Mouse (Mus musculus): Measurements from ENCODE around the gene Gm11627.
"Not testable (repeated sequence)": the region's sequence is repeated elsewhere in the genome, so short reads cannot be mapped to it uniquely, and the experiment has no call there.

The Gm11627 gene

GRCm38 (mm10) chr11:102565741-102566140 lies 13.5 kb downstream of the Gm11627 start:
- DNase-seq (ENCODE audit: extremely low read depth, insufficient read length, low spot score): no peak

DNA sequence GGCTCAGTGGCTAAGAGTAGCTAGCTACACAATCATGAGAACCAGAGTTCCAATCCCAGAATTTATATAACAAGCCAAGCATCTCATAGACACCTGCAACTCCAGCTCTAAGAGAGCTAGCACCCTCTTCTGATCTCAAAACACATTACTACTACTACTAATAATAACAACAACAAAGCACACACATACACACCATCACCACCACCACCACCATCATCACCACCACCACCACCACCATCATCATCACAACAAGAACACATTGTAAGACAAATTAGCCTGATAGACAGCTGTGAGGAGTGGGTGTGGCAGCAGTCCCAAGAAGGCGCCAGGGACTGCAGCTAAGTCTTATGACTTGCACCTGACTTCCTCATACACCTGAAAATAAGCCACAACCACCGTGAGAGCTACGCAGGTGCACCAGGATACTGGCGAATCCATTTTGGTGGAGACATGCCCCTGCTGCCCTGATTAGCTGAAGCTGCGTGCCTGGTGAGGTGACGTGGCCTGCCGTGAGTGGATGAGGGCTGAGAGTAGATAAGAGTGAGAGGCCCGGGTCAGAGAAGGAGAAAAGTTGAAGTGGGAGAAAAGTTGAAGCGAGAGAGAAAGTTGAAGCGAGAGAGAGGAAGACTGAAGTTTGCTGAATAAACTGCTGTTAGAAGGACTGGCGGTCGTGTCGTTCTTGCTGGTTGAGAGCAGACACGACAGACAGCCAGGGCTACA lies 14.1 kb downstream of the Gm11627 start:
- DNase-seq (ENCODE audit: extremely low read depth, insufficient read length, low spot score): not testable (repeated sequence)

DNA sequence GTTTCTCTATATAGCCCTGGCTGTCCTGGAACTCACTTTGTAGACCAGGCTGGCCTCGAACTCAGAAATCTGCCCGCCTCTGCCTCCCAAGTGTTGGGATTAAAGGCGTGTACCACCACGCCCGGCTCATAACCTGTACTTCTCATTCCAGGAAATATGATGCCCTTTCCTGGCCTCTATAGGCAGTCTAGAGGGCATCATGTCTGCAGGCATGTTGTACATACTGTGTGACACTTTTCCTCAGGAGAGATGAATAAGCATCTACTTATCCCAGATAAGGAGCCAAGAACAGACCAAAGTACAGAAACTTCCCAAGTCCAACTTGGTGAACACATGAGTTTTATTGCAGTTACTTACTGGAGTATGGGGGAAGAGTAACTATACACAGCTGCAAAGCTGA lies 20.6 kb downstream of the Gm11627 start:
- no peak for DNase-seq (ENCODE audit: extremely low read depth, insufficient read length, low spot score)

- no peak for DNase-seq (ENCODE audit: extremely low read depth, insufficient read length, low spot score)
Measured at GRCm38 (mm10) chr11:102557386-102557785, 21.9 kb downstream of the Gm11627 start.

DNA sequence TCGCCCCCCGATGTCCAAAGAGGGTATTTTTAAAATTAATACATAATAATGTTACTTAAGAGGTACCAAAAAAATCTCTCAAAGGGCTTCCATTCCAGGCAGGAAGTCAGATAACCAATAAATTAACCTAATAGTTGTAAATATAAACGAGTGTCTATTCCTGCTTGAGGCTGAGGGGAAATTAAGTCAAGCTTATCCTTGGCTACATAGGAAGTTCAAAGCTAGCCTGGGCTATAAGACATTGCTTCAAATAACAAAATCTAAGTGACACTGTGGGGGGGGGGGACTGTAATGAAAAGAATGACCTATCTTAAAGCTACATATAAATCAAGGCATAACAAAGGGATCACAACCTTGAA lies 22.6 kb downstream of the Gm11627 start:
- no peak for DNase-seq (ENCODE audit: extremely low read depth, insufficient read length, low spot score)

DNA sequence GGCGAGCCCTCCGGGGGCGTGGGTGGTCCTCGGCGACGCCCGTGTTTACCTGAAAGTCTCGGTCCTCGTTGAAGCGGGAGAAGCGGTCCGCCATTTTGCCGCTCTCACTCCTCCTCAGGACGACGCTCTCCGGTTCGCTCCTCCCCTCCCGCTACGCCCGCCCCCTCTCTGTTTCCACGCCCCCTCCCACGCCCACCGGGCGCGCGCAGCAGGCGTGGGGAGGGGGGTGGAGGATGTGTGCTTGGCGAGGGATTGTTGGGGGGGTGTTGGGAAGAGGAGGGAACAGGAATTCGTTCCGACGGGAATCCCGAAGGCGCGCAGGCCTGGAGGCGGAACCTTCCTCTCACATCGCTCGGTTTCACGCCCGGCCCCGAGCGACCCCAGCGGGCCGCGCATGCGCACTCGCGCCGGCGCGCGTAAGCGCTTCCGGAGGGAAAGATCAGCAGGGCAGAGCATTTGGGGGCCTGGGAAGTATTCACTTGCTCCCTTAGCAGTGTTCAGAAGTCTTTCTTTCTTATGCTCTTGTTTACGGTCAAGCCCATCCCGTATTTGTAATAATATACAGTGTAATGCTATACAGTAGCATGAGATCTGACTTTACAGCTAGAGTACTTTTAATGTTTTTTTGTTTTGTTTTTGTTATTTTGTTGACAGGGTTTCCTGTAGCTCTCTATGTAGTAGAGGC lies 23.1 kb downstream of the Gm11627 start, which contains the start of gene Gpatch8:
Gene Gpatch8 (minus strand): TSS at position 362 of the 685 bp plus-strand sequence.
- DNase-seq (ENCODE audit: extremely low read depth, insufficient read length, low spot score): peak; percentile 99

DNA sequence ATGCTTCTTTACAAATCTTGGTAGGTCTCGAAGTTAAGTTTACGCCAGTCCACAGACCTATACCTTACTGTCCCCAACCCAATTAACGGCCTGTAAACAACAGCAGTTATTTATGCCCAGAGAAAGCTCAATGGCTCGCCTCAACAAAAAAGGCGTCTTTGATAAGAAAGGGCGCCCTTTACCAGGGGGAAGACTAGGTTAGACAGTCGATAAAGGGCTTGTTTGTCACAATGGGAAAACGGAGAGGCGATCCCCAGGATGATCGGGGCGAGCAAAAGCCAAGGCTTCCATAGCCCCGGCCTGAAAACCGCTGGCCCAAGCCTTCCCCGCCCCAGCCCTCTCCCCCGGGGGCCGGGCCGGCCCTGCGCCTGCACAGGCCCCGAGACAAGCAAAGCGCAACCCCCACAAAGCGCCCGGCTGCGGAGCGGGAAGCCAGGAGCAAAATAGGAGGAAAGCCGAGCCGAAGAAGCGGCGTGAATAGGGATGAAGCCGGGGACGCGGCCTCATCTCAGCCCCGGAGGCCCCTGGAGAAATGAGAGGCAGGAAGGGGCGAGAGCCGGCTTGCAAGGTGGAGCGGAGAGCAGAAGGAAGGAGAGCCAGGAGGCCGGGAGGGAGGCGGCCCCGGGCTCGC lies 23.7 kb downstream of the Gm11627 start:
- no peak for DNase-seq (ENCODE audit: extremely low read depth, insufficient read length, low spot score)

- DNase-seq (ENCODE audit: extremely low read depth, insufficient read length, low spot score): no peak
Measured at GRCm38 (mm10) chr11:102552051-102552450, 27.2 kb downstream of the Gm11627 start.

DNA sequence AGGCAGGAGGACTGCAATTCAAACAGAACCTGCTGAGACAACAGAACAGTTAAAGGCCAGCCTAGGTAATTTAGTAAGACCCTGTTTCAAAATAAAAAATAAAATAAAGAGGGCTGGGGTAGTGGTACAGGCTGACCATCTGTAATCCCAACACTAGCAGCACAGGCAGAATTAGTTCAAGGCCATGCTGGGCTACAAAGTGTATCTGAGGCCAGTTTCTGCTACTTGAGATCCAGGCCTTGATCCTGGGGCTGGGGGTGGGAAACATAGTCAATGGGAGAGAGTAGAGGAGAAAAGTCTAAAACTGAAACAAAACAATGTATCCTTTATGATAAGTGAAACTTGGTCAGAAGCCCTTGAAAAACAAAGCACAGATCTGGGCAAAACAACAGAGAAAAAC lies 28.1 kb downstream of the Gm11627 start:
- DNase-seq (ENCODE audit: extremely low read depth, insufficient read length, low spot score): no peak

DNA sequence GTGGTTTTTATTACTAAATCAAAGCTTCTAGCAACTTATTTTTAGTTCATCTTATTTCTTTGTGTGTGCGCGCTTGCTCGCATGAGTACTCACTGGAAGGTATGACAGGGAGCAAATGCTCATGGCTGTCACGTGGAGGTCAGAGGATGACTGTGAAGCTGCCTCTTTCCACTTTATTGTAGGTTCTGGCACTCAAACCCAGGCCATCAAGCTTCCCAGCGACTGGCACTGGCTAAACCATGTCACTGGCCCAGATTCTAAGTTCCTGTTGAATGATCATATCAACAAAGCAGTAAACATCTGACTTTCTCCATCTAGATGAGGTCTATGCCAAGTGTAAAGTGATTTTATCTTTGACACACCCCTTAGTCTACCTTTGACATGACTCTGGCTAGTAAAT lies 37.8 kb downstream of the Gm11627 start:
- no peak for DNase-seq (ENCODE audit: extremely low read depth, insufficient read length, low spot score)

GRCm38 (mm10) chr11:102540286-102540685 lies 39.0 kb downstream of the Gm11627 start:
- not testable (repeated sequence) for DNase-seq (ENCODE audit: extremely low read depth, insufficient read length, low spot score)

GRCm38 (mm10) chr11:102539690-102540089 lies 39.6 kb downstream of the Gm11627 start:
- no peak for DNase-seq (ENCODE audit: extremely low read depth, insufficient read length, low spot score)

- DNase-seq (ENCODE audit: extremely low read depth, insufficient read length, low spot score): no peak
Measured at GRCm38 (mm10) chr11:102536210-102536609, 43.1 kb downstream of the Gm11627 start.

GRCm38 (mm10) chr11:102534078-102534477 lies 45.2 kb downstream of the Gm11627 start:
- no peak for DNase-seq (ENCODE audit: extremely low read depth, insufficient read length, low spot score)

DNA sequence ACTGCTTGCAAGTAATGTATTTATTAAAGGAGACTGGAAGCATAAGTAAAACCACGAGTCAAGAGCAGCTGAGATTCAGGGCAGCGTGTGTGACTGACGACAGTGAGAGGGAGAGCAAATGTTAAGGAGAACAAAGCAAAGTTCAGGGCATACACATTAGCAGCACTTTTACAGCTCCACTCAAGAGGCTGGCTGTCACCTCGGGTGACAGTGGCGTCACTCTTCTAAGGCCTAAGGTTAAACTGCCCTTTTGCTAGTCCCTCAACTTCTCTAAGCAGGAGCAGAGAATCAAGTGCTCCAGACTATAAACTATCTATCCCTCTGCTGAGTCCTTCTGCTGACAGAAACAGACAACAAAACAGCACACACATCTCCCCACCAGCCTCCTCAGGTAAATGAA lies 47.8 kb downstream of the Gm11627 start:
- no peak for DNase-seq (ENCODE audit: extremely low read depth, insufficient read length, low spot score)

Data from 3134 (cell line).